Mouse (Mus musculus): ENCODE results near the gene Klhl12.
"Not testable (repeated sequence)": the region's sequence is repeated elsewhere in the genome, so short reads cannot be mapped to it uniquely, and the experiment has no call there.

Klhl12 gene

GRCm38 (mm10) chr1:134516491-134517198 is 61.3 kb downstream of the Klhl12 start:
- no peak for DNase-seq (ENCODE audit: low spot score)

- not testable (repeated sequence) for DNase-seq (ENCODE audit: low spot score)
Observed at GRCm38 (mm10) chr1:134517841-134518240, 62.5 kb downstream of the Klhl12 start.

- peak; percentile 87 for DNase-seq (ENCODE audit: low spot score)
Observed at GRCm38 (mm10) chr1:134518677-134519076, 63.3 kb downstream of the Klhl12 start.

- not testable (repeated sequence) for DNase-seq (ENCODE audit: low spot score)
Observed at GRCm38 (mm10) chr1:134519201-134519600, 63.9 kb downstream of the Klhl12 start.

GRCm38 (mm10) chr1:134520001-134520721 is 64.8 kb downstream of the Klhl12 start:
- no peak for DNase-seq (ENCODE audit: low spot score)

- DNase-seq (ENCODE audit: low spot score), result no peak
Observed at GRCm38 (mm10) chr1:134521163-134521562, 65.8 kb downstream of the Klhl12 start.

- no peak for DNase-seq (ENCODE audit: low spot score)
Observed at GRCm38 (mm10) chr1:134522325-134522724, 67.0 kb downstream of the Klhl12 start.

- DNase-seq (ENCODE audit: low spot score), result no peak
Observed at GRCm38 (mm10) chr1:134524424-134524823, 69.1 kb downstream of the Klhl12 start.

- no peak for DNase-seq (ENCODE audit: low spot score)
Observed at GRCm38 (mm10) chr1:134525015-134525414, 69.7 kb downstream of the Klhl12 start.

GRCm38 (mm10) chr1:134526752-134527151 is 71.4 kb downstream of the Klhl12 start:
- peak; percentile 29 for DNase-seq (ENCODE audit: low spot score)

- no peak for DNase-seq (ENCODE audit: low spot score)
Observed at GRCm38 (mm10) chr1:134530618-134531017, 75.3 kb downstream of the Klhl12 start.

GRCm38 (mm10) chr1:134533710-134534109 is 78.4 kb downstream of the Klhl12 start:
- not testable (repeated sequence) for DNase-seq (ENCODE audit: low spot score)

- no peak for DNase-seq (ENCODE audit: low spot score)
Observed at GRCm38 (mm10) chr1:134535054-134535453, 79.7 kb downstream of the Klhl12 start.

GRCm38 (mm10) chr1:134535513-134535912 is 80.2 kb downstream of the Klhl12 start:
- no peak for DNase-seq (ENCODE audit: low spot score)

- peak; percentile 41 for DNase-seq (ENCODE audit: low spot score)
Observed at GRCm38 (mm10) chr1:134540610-134541009, 85.3 kb downstream of the Klhl12 start.

All from urinary bladder, postnatal 25 days (tissue).